Mouse (Mus musculus) intestine, postnatal 0 days (tissue): ENCODE measurements around the gene Tprg. TPM values are rescaled to one million over a fixed set of nuclear protein-coding genes. Genes with fewer than 3 reads are reported as not detected.
A peak's percentile ranks its signal among the peaks of the same experiment; 100 is the strongest.

Experiments
- ATAC-seq: fragments of 200-750 bp; cut with Nextera tagmentation; 2 replicates; pipeline ENCODE4 v1.8.0; 2017; ENCODE audit warnings: mild to moderate bottlenecking, moderate TSS enrichment, moderate library complexity
- H3K27ac ChIP-seq: fragments of 300-500 bp; sonication (generic); 2 replicates; pipeline ENCODE4 v1.5.1; 2014; ENCODE audit warnings: mild to moderate bottlenecking, low read depth, low read length, moderate library complexity
- H3K27me3 ChIP-seq: fragments of 300-500 bp; sonication (generic); replicated peaks from 2 replicates; pipeline ENCODE4 v1.6.1; 2014; ENCODE audit warnings: low read length, mixed read lengths; ENCODE audit not compliant: control insufficient read depth, insufficient read depth
- H3K36me3 ChIP-seq: fragments of 300-500 bp; sonication (generic); 2 replicates; pipeline ENCODE4 v1.6.1; 2014; ENCODE audit warnings: mild to moderate bottlenecking, moderate library complexity; ENCODE audit not compliant: control insufficient read depth, insufficient read depth
- H3K4me1 ChIP-seq: fragments of 300-500 bp; sonication (generic); replicated peaks from 2 replicates; pipeline ENCODE4 v1.6.1; 2014; ENCODE audit warnings: antibody characterized with exemption, low read length, mixed read lengths; ENCODE audit not compliant: control insufficient read depth, insufficient read depth
- H3K4me2 ChIP-seq: fragments of 300-500 bp; sonication (generic); replicated peaks from 2 replicates; pipeline ENCODE4 v1.6.1; 2014; ENCODE audit warnings: low read depth, mild to moderate bottlenecking, moderate library complexity
- H3K4me3 ChIP-seq: fragments of 300-500 bp; sonication (generic); 2 replicates; pipeline ENCODE4 v1.5.1; 2014; ENCODE audit warnings: low read depth, low read length
- H3K9ac ChIP-seq: fragments of 300-500 bp; sonication (generic); 2 replicates; pipeline ENCODE4 v1.6.1; 2014; ENCODE audit warnings: mild to moderate bottlenecking, low read depth, low read length
- H3K9me3 ChIP-seq: fragments of 300-500 bp; sonication (generic); 2 replicates; pipeline ENCODE4 v1.6.1; 2016; ENCODE audit warnings: mixed run types; ENCODE audit not compliant: control insufficient read depth
- CTCF ChIP-seq: sonication (generic); IDR thresholded peaks from 2 replicates; pipeline ENCODE4 v1.5.1; 2016; ENCODE audit warnings: low read depth, mild to moderate bottlenecking, control low read depth, antibody characterized with exemption, moderate library complexity
- WGBS: fragments of 180-500 bp; shearing (Covaris S2); extraction: QIAGEN DNeasy Blood & Tissue Kit; methylation state at CpG from one replicate; pipeline ENCODE4 v1.1.7; 2014; 5-methylcytosine and 5-hydroxymethylcytosine counted together
- polyA plus RNA-seq: library from polyadenylated mRNA; unstranded; fragments of >200 nt; fragmentation: Nextera tagmentation; extraction: Ambion mirVana; gene quantifications from 2 replicates; pipeline ENCODE4 v1.2.1, GENCODE M21; 2015

Gene Tprg
- polyA plus RNA-seq, 1 experiment from 2014 or later, result not detected

GRCm38 (mm10) chr16:25367834-25368233, 81.2 kb downstream of the Tprg start:
- Histone ChIP-seq H3K27me3 (no peaks in the 10 kb centered on the region), H3K9ac (no peak overlapping the region), H3K27ac (no peak overlapping the region), H3K36me3 (no peaks in the 10 kb centered on the region), H3K4me2 (no peak overlapping the region), H3K9me3 (no peaks in the 10 kb centered on the region), H3K4me3 (no peak overlapping the region), H3K4me1 (no peaks in the 10 kb centered on the region)
- 79% methylated on average over 7 of the region's 7 CpGs for WGBS
- ATAC-seq, result no peak
- no peak for TF ChIP-seq CTCF

GRCm38 (mm10) chr16:25369984-25370412, 83.4 kb downstream of the Tprg start:
- 19% methylated on average over 5 of the region's 5 CpGs for WGBS
- no peak for ATAC-seq
- Histone ChIP-seq H3K27ac (no peak overlapping the region), H3K4me1 (no peaks in the 10 kb centered on the region), H3K9me3 (no peaks in the 10 kb centered on the region), H3K4me3 (no peak overlapping the region), H3K27me3 (no peaks in the 10 kb centered on the region), H3K9ac (no peak overlapping the region), H3K36me3 (no peaks in the 10 kb centered on the region), H3K4me2 (no peak overlapping the region)
- peak; percentile 41 for TF ChIP-seq CTCF

GRCm38 (mm10) chr16:25374121-25374520, 87.5 kb downstream of the Tprg start:
- no peak overlapping the region for H3K4me2 ChIP-seq
- H3K4me3 ChIP-seq, result no peak overlapping the region
- no peak for ATAC-seq
- 87% methylated on average over 4 of the region's 4 CpGs for WGBS
- H3K4me1 ChIP-seq, result no peaks in the 10 kb centered on the region
- H3K36me3 ChIP-seq, result no peaks in the 10 kb centered on the region
- no peaks in the 10 kb centered on the region for H3K9me3 ChIP-seq
- H3K9ac ChIP-seq, result no peak overlapping the region
- no peaks in the 10 kb centered on the region for H3K27me3 ChIP-seq
- no peak overlapping the region for H3K27ac ChIP-seq
- no peak for TF ChIP-seq CTCF

- ATAC-seq, result no peak
- H3K4me1 ChIP-seq, result no peaks in the 10 kb centered on the region
- 57% methylated on average over 5 of the region's 5 CpGs for WGBS
- no peak overlapping the region for H3K4me2 ChIP-seq
- no peak overlapping the region for H3K9ac ChIP-seq
- peak; percentile 66 for TF ChIP-seq CTCF
- H3K27me3 ChIP-seq, result no peaks in the 10 kb centered on the region
- no peaks in the 10 kb centered on the region for H3K9me3 ChIP-seq
- H3K36me3 ChIP-seq, result no peaks in the 10 kb centered on the region
- no peak overlapping the region for H3K27ac ChIP-seq
- H3K4me3 ChIP-seq, result no peak overlapping the region
These were observed 88.2 kb downstream of the Tprg start for GRCm38 (mm10) chr16:25374775-25375174.

GRCm38 (mm10) chr16:25376720-25377373, 90.2 kb downstream of the Tprg start:
- no peak overlapping the region for H3K4me2 ChIP-seq
- H3K27me3 ChIP-seq, result no peaks in the 10 kb centered on the region
- 45% methylated on average over 14 of the region's 14 CpGs for WGBS
- peak; percentile 91 for TF ChIP-seq CTCF
- H3K27ac ChIP-seq, result no peak overlapping the region
- no peaks in the 10 kb centered on the region for H3K9me3 ChIP-seq
- H3K9ac ChIP-seq, result no peak overlapping the region
- H3K4me1 ChIP-seq, result no peaks in the 10 kb centered on the region
- no peaks in the 10 kb centered on the region for H3K36me3 ChIP-seq
- ATAC-seq, result 0 out of 2 replicates have a peak, but pooled peaks have one; percentile 45
- H3K4me3 ChIP-seq, result no peak overlapping the region

GRCm38 (mm10) chr16:25377695-25378094, 91.1 kb downstream of the Tprg start:
- 80% methylated on average over 4 of the region's 4 CpGs for WGBS
- no peak for TF ChIP-seq CTCF
- Histone ChIP-seq H3K9me3 (no peaks in the 10 kb centered on the region), H3K27me3 (no peaks in the 10 kb centered on the region), H3K9ac (no peak overlapping the region), H3K4me2 (no peak overlapping the region), H3K4me3 (no peak overlapping the region), H3K27ac (no peak overlapping the region), H3K4me1 (no peaks in the 10 kb centered on the region), H3K36me3 (no peaks in the 10 kb centered on the region)
- ATAC-seq, result no peak
